Mouse (Mus musculus) cerebellum, adult 9-11 months (tissue): ENCODE results near the gene Smarcd2.
A peak's percentile ranks its signal among the peaks of the same experiment; 100 is the strongest.
"Not testable (repeated sequence)": the region's sequence is repeated elsewhere in the genome, so short reads cannot be mapped to it uniquely, and the experiment has no call there.

Source experiments
- DNase-seq: peaks from one replicate; pipeline ENCODE4 v3.0.0; 2022

Gene Smarcd2

DNA sequence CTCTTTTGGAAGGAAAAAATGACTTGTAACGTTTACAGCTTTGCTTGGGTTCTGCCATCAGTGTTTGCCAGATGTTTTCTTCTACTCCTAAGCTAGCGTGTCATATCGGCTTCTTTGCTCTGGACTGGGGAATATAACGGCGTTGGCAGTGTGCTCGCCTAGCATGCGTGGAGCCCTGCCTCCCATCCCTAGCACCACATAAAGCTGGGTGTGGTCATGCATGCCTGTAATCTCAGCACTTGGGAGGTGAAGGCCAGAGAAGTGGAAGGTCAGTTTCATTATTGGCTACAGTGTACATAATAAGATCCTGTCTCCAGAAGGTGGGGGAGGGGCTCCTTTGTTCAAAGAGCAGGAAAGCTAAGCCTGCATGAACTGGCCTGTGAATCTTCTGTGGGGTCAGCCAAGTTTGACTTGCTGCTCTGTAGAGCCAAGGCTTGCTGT, 2.2 kb upstream of the Smarcd2 start:
- peak; percentile 66 for DNase-seq

- DNase-seq: peak; percentile 58
These were observed 1.6 kb upstream of the Smarcd2 start for GRCm38 (mm10) chr11:106274374-106274773.

- DNase-seq: peak; percentile 55
These were observed 1.0 kb upstream of the Smarcd2 start for GRCm38 (mm10) chr11:106273811-106274210.

DNA sequence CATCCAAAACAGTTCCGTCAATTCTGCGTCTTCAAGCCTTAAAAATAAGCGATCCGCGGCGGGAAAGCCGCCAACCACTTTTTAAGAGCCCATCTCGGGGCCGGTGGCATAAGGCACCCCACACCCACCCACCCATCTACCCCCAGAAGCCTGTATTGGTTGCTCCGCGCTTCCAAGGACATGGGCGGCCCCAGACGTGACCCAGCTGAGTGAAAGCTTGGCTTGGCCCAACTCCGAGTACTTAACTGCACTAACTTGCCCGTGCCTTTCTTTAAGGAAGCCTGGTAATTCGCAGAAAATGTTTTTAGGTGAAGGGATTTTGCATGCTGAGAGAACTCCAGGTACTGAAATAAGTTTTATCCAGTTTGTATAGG, 526 bp upstream of the Smarcd2 start:
- DNase-seq: no peak

GRCm38 (mm10) chr11:106271794-106272643, 753 bp downstream of the Smarcd2 start:
- DNase-seq: peak; percentile 76

- DNase-seq: peak; percentile 76
These were observed 1.5 kb downstream of the Smarcd2 start for GRCm38 (mm10) chr11:106271131-106271793.

DNA sequence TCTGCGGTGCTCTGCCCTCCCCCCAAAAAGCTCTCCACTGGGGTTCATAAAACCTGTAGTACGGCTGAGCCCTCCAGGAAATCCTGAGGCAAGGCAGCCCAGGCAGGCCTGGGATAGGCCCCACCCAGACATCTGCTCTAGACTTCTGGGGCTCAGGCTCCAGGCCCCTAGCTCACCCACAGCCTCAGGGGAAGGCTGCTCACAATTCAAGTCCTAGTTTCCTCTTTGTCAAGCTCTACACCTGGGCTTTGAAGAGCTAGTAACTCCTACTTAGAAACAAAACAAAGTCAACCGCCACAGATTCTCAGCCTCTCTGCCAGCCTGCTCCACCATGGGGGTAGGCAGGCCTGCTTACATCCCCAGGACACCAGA, 3.7 kb downstream of the Smarcd2 start:
- DNase-seq: peak; percentile 81

DNA sequence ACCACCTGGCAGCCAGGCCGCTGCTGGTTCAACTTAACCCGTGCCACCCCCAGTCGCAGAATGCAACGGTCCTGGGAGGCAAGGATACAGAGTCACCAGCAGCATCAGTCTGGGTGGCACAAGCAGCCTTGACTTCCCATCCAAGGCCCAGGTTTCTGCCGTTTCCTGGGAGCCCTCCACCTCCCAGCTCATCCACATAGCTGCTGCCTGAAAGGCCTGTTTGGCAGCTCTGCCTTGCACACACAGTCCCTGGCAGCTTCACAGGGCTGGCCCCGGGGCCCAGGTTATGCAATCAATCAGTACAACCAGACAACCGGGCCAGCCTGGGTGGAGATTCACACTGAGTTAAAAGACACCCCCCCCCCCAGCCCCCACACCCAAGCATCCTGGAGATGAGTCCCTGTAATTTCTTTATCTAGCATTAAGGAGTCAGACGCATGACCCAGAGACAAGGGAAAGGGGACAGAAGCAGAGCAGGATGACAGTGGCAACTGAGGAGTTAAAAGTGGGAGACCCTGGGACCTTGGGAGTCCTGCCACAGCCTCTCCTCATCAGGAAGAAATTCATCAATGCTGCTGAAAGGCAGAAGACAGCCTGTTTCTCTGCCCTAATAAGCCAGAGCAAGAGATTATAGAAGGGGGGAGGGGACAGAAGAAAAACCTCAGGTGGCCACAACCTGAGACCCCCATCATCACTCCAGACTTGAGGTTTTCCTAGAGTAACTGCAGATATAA, 4.3 kb downstream of the Smarcd2 start:
- DNase-seq: peak; percentile 97

DNA sequence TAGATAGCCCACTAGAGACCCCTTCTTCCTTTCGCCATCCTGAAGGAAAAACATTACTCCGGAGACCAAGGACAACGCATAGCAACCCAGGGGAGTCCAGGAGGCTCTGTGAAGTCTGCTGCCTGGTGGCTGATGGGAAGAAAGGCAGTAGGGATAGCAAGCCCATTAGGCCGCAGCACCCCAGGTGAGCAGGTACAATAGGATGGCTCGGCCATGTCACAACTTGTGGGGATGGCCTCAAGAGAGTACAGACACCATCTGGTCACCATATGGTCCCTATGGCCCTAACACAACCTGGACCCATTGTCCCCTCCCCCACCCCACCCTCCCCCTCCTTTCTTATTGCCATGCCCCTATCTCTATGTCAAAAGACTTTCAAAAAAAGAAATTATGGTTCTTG, 4.9 kb downstream of the Smarcd2 start:
- peak; percentile 88 for DNase-seq

GRCm38 (mm10) chr11:106267311-106267852, 5.4 kb downstream of the Smarcd2 start:
- peak; percentile 97 for DNase-seq

DNA sequence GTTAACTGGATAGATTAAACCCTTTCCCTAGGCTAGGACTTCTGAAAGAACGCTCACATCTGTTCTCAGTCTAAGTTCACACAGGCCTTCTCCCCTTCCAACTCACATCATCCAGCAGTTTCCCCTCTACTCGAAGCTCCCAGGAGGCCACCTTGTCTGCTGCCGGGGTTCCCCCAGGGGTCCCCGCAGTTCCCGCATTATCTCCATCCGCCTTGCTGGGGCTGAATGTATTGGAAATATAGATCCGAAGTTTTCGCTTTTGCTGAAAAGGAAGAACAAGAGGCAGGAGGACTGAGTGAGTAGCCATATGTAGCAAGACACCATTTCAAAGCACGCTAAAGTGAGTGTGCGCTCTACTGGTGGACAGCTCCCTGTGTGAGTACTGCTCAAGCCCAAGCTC, 6.3 kb downstream of the Smarcd2 start:
- peak; percentile 57 for DNase-seq

GRCm38 (mm10) chr11:106265570-106265969, 7.2 kb downstream of the Smarcd2 start:
- DNase-seq: peak; percentile 66

- DNase-seq: peak; percentile 50
These were observed 7.8 kb downstream of the Smarcd2 start for GRCm38 (mm10) chr11:106264988-106265387.

- DNase-seq: peak; percentile 69
These were observed 8.8 kb downstream of the Smarcd2 start for GRCm38 (mm10) chr11:106263963-106264362.

DNA sequence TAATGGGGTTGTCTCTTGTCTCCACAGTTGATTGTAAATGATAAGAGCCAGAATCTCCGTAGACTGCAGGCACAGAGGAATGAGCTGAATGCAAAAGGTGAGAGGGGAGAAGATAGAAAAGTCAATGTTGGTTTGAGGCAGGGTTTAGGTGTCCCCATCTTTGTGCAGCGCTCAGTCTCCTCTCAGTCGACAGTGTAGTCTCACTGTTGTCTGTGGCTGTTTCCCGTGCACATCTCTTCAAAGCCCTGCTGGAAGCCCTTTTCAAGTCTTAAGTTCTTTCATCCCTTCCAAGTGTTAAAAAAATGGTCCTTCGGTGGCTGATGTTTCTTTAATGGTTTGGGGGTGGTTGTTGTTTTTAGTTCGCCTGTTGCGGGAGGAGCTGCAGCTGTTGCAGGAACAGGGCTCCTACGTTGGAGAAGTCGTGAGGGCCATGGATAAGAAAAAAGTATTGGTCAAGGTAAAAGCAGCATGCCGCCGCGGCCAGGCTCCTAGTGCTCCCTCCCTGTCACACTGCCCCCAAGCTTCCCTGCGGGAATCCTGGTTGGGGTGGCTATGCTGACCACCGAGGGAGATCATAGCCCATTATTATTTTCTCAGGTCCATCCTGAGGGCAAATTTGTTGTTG, 11.8 kb downstream of the Smarcd2 start:
- peak; percentile 25 for DNase-seq

- DNase-seq: peak; percentile 63
These were observed 16.0 kb downstream of the Smarcd2 start for GRCm38 (mm10) chr11:106256775-106257174.

DNA sequence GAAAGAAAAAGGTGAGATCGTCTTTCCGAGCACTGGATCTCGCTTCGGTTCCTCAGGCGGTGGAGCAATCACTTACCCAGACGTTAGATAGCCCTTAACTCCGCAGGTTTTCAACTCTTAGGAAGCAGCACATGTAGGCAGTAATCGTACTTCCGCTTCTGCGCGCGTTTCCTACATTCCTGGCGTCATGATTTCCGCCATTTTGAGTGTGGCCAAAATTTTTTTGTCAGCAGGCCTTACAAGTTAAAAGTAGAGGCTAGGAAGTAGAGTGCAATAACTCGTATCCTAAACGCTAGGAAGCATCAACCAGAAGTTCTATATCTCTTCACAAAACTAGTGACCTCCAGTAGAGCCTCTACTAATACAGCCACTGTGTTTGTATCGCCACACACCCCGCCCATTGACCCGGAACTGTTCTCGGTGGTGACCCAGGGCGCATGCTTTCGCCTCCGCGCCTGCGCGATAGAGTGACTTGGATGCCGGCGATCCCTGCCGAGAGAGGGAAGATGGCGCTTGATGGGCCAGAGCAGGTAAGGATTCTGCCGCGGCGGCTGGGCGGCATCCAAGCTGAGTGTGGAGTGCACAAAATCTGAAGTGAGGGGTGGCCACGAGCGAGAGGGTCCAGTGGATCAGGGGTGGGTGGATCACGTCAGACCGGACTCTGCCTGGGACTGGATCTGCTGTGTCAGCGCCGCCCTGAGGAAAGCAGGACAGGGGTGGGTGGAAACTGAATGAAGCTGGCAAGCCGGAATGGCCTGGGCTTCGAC, 16.9 kb downstream of the Smarcd2 start, which contains the start of the genes Ftsj3 and Psmc5:
Gene Ftsj3, minus strand, starts transcription at position 395 of the 767 bp plus-strand sequence.
Gene Psmc5, plus strand, starts transcription at position 470 of the 767 bp plus-strand sequence.
- DNase-seq: peak; percentile 97

- peak; percentile 61 for DNase-seq
These were observed 17.6 kb downstream of the Smarcd2 start for GRCm38 (mm10) chr11:106255174-106255573.

DNA sequence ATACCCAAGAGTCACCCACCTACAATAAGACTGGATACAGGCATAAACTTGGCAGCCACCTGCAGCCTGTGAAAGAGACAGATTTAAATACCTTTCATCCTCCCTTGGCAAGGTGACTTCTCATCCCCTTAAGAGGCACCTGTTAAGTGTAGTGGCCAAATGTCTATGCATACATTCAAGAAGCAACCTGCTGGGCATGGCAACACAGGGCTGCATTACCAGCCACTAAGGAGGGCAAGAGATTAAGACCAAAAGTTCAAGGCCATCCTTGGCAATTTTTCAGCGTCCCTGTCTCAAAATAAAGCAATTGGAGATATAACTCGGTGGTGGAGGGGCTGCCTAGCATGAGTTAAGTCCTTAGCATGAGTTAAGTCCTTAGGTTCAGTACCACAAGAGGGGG, 18.0 kb downstream of the Smarcd2 start:
- DNase-seq: peak; percentile 55

GRCm38 (mm10) chr11:106249326-106249725, 23.4 kb downstream of the Smarcd2 start:
- DNase-seq: no peak

GRCm38 (mm10) chr11:106246834-106247233, 25.9 kb downstream of the Smarcd2 start:
- no peak for DNase-seq

- DNase-seq: not testable (repeated sequence)
These were observed 38.8 kb downstream of the Smarcd2 start for GRCm38 (mm10) chr11:106233978-106234377.
